Mouse (Mus musculus): ENCODE measurements around the gene Adrm1.

Gene Adrm1

GRCm38 (mm10) chr2:180170806-180171521 lies at the start of gene Adrm1:
Adrm1 (plus strand) TSS chr2:180171485.
- DNase-seq = peak; percentile 97

DNA sequence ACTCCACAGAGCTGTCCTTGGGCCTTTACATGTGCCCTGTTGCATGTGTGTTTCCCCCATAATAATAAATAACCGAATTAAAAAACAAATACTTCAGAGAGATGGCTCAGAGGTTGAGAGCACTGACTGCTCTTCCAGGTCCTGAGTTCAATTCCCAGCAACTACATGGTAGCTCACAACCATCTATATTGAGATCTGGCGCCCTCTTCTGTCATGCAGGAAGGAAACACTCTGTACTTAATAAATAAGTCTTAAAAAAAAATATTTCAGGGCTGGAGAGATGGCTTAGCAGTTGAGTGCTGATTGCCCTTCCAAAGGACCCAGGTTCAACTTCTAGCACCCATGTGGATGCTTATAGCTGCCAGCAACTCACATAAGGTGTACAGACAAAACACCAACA lies 47.1 kb upstream of the Adrm1 start:
- DNase-seq = no peak

DNA sequence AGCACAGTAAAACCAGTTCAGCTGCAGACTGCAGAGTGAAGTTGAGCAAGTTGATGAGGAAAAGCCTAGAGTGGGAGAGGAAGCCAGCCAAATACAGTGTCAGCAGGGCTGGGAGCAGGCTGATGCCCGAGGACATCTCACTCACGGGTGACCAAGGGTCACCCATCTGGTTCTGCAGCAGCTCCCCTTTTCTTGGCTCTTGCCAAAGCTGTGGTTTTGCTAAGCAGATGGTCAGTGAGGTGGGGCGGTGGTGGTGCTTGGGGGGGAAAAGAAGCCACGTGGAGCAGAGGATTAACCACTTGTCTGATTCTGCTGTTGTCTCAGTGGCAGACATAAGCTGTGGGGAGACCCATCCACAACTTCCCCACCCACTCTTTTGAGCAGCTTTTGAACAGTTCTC lies 45.1 kb upstream of the Adrm1 start:
- peak; percentile 53 for DNase-seq

DNA sequence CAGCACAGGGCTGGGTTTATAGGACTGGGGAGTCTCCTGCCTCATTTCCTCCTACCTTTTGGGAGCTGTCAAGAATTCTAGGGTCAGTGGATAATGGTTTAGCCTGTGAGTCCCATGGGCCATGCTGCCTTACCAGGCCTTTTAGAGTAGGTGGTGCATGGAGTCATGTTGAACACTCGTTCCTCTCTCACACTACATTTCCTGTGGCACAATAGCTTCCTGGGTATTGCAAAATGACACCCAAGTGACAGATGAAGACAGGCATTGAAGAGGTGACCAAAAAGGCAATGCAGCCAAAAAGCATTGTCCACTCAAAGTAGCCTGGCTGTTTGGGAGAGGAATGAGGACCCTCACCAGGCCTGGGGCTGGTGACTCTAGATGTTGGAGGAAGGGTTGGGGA lies 43.6 kb upstream of the Adrm1 start:
- peak; percentile 30 for DNase-seq

GRCm38 (mm10) chr2:180133231-180133630 lies 38.1 kb upstream of the Adrm1 start:
- DNase-seq = no peak

DNA sequence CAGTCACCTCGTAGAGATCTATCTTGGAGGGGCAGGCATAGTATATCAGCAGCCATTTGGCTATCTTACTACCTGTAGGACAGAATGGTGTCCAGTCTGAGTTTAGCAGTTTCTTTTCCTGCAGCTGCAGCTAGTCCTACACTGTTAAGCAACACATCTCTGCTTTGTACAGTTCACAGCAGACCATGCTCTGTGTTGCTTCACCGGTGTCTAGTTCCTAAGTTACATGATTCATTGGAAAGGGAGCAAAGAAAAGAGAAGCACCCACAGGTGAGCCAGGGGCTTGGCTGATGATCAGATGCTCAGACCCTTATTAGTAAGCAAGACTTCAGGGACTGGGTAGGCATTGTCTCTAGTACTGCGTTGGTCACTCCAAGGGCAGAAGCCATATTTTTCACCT lies 37.4 kb upstream of the Adrm1 start:
- DNase-seq = no peak

- no peak for DNase-seq
Measured at GRCm38 (mm10) chr2:180135414-180135813, 35.9 kb upstream of the Adrm1 start.

- DNase-seq = no peak
Measured at GRCm38 (mm10) chr2:180146091-180146490, 25.2 kb upstream of the Adrm1 start.

GRCm38 (mm10) chr2:180147379-180147778 lies 23.9 kb upstream of the Adrm1 start:
- DNase-seq = no peak

DNA sequence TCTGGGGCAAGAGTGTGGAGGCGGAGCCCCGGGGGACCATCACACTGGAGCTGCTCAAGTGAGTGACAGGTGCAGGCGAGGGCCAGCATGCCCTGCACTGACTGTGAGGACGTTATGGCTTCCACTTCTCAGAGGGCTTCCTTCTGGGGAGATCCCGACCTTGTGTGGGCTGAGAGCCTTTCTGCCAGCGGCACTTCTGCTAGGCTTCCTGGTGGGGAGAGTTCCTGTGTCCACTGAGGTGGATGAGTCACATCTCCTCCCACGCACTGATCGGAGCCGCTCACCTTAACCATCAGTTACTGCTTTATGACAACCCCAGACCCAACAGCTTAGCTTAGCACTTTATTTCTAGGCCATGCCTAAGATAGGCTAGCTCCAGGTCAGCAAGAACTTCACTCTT lies 22.7 kb upstream of the Adrm1 start:
- DNase-seq = no peak

- DNase-seq = no peak
Measured at GRCm38 (mm10) chr2:180154796-180155195, 16.5 kb upstream of the Adrm1 start.

DNA sequence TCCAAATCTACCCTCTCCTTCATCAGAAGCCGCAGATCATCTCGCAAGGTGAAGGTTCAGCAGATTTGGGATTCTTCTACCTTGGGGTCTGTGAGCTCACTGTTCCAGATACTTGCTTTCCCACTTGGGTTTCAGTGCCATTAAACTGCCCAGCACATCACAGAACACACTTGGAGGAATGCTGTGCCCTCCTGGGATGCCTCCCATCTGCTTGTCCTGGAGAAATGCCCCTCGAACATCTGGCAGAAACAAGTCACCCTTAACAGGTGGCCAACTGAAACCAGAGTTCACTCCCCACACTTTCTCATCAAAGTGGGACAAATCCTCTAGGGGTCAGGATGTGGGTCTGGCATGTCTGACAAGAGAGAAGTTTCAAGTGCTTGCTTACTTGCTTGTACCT lies 12.7 kb upstream of the Adrm1 start:
- DNase-seq = no peak

- DNase-seq = no peak
Measured at GRCm38 (mm10) chr2:180165855-180166254, 5.4 kb upstream of the Adrm1 start.

DNA sequence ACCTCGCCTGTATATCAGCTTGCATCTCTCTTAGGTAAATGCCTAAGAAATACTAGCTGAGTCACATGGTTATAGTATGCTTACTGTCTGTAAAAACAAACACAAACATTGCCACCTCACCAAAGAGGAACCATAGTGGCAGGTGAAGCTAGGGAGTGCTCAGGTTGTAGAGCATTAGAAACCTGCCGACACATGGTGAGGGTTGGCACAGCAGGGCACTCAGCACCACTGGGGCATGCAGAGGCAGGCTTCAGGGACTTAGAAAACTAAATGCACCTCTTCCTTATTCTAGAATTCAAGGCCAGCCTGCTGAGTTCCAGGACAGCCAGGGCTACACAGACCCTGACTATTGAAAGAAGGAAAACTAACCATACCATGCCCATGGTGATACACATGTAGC lies 4.4 kb upstream of the Adrm1 start:
- no peak for DNase-seq

GRCm38 (mm10) chr2:180170151-180170805 lies 1.0 kb upstream of the Adrm1 start:
- DNase-seq = no peak

- DNase-seq = no peak
Measured at GRCm38 (mm10) chr2:180171522-180172070, 311 bp downstream of the Adrm1 start.

DNA sequence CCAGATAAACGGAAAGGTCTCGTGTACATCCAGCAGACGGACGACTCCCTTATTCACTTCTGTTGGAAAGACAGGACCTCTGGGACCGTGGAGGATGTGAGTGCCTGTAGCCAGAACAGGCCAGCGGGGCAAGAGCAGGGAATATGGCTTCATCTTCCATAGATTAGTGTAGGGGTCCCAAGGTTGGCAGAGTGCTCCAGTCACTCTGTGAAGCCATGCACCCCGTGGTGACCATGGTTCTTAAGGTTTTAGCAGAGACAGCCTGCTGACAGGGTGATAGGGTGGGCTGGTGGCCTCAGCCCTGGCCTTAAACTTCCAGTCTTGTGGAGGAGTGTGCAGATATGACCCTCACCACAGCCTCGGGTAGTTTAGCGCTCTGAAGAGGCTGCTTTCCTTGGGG lies 867 bp downstream of the Adrm1 start:
- no peak for DNase-seq

DNA sequence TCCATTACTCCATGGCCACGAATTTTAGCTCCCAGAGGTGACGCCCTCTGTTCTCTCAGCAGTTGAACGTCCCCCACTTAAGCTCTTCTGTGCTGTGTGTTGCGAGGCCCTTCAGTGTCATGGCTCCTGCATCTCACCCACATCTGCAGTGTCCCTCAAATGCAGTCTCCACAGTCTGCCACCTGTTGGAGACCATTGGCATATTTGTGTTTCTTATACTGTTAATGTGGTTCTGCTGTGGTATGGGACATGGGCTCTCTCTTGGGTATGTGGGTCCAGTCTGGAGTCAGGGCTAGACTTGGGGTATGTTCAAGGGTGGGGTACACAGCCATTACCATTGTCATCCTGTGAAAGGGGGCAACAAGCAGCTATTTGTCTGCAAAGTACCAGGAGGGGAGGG lies 1.9 kb downstream of the Adrm1 start:
- DNase-seq = peak; percentile 22

DNA sequence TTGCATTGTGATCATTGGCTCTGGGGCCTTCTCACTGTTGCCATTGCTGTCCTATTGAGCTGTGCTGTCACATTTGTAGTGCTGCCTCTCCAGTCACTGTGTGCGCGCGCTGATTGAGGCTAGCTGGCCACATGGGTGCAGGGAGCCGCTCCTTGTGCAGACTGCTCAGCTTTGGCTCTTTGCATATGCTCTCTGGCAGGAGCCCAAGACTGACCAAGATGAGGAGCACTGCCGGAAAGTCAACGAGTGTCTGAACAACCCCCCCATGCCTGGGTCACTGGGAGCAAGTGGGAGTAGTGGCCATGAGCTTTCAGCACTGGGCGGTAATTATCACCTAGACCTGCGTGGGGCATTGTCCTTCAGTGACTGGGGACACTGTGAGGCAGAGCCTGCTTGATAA lies 2.4 kb downstream of the Adrm1 start:
- peak; percentile 34 for DNase-seq

GRCm38 (mm10) chr2:180174121-180174520 lies 2.8 kb downstream of the Adrm1 start:
- no peak for DNase-seq

DNA sequence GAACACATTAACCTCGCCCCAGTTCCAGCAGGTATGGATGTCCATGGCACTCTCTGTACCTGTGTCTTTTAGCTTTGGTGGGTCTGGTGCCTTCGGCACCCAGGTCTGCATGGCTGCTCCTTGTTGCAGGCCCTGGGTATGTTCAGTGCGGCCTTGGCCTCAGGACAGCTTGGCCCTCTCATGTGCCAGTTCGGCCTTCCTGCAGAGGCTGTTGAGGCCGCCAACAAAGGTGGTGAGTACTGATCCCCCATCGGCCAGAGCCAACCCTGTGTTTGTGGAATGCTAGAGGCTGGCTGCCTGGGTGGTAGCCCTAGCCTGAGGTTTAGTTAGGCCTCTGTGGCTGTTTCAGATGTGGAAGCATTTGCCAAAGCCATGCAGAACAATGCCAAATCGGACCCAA lies 4.4 kb downstream of the Adrm1 start:
- no peak for DNase-seq

GRCm38 (mm10) chr2:180181542-180181941 lies 10.3 kb downstream of the Adrm1 start:
- DNase-seq = no peak

DNA sequence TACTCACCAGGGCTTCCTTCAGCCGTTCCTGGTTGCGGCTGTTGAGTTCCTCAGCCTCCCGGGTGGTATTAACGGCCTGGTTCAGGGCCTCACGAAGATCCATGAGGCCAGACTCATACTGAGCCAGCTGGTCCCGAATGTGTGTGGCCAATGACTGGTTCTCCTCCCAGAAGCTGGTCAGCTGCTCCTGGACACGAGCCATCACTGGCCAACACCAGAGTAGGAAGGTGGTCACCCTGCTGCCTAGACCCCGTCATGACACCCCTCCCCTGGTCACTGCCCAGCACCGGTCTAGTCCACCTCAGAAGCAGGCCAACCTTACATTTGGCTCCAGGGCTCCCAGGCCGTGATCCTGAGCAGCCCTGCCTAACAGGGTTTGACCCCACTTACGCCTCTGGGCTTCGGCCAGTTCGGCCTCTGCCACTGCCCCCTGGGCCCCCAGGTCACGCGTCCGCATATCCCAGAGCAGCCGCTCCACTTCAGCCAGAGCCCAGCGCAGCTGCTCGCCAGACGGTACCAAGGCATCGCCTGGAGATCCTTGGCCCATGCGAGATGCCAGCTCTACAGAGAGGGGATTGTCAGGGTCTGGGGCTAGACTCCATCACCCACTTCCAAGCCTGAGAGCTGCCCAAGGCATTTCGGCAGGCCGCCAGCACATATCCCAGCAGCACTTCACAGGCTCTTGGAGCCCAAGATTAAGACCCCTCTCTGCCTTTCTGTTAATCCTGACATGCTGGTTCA lies 12.9 kb downstream of the Adrm1 start:
- DNase-seq = no peak

- DNase-seq = peak; percentile 31
Measured at GRCm38 (mm10) chr2:180184752-180185109, 13.4 kb downstream of the Adrm1 start.
